Mouse (Mus musculus) heart, postnatal 14 days (tissue): Measurements from ENCODE around the gene Gigyf2. TPM values are rescaled to one million over a fixed set of nuclear protein-coding genes. Genes with fewer than 3 reads are reported as not detected.
"Not testable (repeated sequence)": the region's sequence is repeated elsewhere in the genome, so short reads cannot be mapped to it uniquely, and the experiment has no call there.

Experiments
- DNase-seq, 2 experiments: peaks; one replicate each; pipeline ENCODE4 v3.0.0; 2021 to 2022
- intact Hi-C: fragments of 180-260 bp; cut with DNase I; formaldehyde crosslinking; loops from one replicate; pipeline ENCODE4 v1.15.1; 2025
- total RNA-seq, 2 experiments: library from RNA; stranded (reverse); gene quantifications; 2 replicates each; pipeline ENCODE4 v1.2.3; 2021

The Gigyf2 gene
- total RNA-seq, 2 experiments from 2014 or later, result 48.0 to 49.4 TPM

DNA sequence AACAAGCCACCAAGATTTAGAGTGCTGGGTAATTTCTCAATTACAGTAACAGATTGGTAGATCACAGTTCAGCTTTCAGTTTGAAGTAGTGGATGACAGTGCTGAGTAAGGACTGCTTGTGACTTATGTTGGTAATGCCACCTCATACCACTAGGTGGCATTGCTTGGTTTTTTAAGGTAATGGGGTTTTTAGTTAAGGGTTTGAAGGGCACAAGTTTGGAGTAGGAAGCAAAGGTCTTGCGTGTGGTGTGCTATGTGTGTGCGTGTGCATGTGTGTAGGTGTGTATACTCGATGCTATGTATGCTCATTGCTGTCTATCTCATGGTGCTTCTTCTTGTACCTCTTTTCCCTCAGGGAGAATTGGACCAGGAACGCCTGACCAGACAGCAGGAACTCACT, 91.9 kb downstream of the Gigyf2 start:
- intact Hi-C loops, result loop anchor here (5.0 kb wide), 1 partner anchor 171 kb away; no protein-coding TSS in a partner anchor
- DNase-seq, result peak in 1 of 2 experiments; percentile 9

DNA sequence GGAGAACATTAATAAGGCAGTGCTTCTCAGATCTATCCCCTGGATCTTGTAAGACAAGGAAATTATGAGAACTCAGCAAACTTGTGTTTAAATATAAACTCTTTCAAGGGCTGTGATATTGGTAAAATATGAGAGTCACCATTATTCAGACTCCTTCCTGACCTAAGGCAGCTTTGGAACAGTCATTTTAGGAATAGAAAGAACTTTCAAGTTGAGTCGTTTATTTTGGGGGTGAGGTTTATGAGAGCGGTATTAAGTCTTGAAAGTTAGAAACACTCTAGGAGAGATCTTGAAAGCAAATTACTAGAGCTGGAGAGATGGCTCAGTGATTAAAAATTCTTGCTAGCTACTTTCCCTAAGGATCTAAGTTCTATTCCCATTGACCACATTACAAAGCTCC, 108.3 kb downstream of the Gigyf2 start:
- intact Hi-C loops, result no loop called here

DNA sequence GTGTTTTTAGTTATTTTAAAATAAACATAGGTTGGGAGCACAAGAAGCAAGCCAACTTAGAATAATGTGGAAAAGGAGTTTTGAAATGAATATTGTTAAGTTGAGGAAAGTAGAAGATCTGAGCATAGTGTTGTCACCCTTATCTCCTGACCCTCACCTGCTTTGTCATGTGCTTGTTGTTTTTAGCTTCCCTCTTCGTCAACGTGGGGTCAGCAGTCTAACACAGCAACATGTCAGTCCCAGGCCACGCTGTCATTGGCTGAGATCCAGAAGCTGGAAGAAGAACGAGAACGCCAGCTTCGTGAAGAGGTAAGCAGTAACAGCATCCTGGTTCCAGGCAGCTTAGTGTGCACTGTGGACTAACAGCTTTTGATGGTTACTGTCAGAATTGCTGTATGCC, 109.8 kb downstream of the Gigyf2 start:
- intact Hi-C loops, result no loop called here
- DNase-seq, result no peak

More for the DNA sequence above, 108.3 kb downstream of the Gigyf2 start:
- DNase-seq, result no peak

DNA sequence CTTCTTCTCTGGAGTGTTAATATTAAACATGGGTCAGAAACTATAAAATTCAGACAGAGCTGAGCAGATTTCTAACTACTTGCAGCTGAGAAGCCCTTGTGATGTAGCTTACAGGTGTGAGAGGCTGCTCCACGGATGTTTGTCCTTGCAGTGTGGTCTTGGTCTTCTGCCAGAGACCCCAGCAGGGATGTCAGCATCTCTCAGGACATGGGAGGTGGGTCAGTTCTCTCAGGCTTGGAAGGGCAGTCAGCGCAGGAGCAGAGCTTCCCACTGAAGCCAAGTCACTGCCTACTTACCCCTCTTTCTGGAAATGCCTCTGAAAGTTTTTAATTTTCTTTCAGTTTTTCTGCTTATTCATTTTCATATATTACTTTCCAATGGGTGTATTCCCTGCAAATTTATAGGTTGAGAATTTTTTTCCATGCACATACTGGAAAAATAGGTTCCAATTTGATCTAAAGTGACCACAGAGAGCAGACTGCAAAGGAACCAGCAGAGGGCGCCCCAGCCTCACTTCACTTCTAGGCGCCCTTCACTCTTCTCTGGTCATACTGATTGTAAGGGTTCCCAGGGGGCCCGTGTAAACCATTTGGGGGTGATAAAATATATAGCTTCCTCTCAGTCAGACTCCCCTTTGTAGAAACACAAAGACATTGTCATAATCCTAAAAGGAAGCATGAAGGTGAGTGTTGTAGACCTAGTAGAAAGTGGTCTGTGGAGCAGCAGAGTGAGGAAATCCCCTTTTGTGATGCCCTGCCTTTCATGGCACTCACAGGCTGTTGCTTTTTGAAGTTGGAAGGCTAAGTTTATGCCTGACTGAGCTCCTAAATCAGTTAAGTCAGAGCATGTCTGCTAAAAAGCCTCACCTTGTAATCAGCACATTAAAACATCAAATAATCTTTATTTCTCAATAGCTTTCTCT, 120.6 kb downstream of the Gigyf2 start:
- intact Hi-C loops, result loop anchor here (2.0 to 10.0 kb wide), 4 partner anchors 160 to 477 kb away; partner anchors contain the start of gene Atg16l1
- peak; percentile 66 to 79 for DNase-seq

DNA sequence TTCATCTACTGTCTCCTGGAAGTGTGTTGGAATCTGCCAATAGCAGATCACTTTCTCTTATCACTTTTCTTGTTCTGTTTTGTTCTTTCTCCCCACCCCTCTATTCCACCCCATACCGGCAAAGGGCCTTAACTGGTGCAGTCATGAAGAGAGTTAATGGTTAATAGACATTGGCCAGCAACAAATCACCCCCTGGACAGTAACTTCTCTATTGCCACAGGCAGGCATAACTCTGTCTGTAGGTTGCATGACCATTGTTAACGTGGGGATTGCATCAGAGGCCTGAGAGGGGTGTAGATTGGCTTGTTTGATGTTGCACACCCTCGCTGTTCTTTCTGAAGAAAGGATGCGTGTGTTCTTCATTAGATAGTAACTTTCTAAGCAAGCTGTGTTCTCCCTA, 122.6 kb downstream of the Gigyf2 start:
- no peak for DNase-seq
- intact Hi-C loops, result loop anchor here (5.0 to 10.0 kb wide), 3 partner anchors 158 to 475 kb away; no protein-coding TSS in a partner anchor

DNA sequence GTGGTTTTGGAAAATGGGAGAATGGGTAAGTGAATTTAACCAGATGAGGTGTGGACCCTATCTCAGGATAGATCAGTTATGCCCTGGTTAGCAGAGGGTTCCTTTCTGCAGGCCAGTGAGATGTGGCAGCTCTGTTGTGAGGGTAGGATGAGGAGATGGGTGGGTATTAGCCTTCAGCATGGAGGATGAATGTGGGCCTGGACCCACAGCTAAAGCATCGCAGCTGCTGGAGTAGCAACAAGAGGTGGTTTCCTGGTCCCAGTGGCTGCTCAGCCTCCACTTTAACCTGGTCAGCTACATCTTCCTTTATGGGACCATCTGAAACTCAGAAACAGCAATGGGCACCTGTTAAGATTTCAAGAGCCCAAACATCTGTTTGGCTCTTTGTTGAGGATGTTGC, 129.6 kb downstream of the Gigyf2 start:
- intact Hi-C loops, result no loop called here

DNA sequence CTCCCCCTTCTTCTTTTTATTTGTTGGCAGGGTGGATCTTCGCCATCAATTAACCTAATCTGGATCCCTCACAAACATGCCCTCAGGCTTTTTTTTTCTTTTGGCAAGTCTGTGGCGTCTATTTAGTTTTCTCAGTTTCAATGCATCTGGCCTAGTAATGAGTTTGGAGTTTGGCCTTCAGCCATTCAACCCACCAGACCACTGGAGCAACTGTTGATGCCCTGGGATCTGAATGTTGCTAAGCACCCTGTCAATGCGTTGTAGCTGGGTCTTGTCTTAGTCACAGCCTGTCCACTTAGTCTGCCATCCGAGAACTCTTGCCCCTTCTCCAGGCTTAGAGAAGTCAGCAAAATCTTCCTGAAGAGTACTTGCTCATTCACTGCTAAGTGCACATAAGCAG, 131.2 kb downstream of the Gigyf2 start:
- no peak for DNase-seq
- intact Hi-C loops, result no loop called here

More for the DNA sequence above, 129.6 kb downstream of the Gigyf2 start:
- DNase-seq, result no peak

DNA sequence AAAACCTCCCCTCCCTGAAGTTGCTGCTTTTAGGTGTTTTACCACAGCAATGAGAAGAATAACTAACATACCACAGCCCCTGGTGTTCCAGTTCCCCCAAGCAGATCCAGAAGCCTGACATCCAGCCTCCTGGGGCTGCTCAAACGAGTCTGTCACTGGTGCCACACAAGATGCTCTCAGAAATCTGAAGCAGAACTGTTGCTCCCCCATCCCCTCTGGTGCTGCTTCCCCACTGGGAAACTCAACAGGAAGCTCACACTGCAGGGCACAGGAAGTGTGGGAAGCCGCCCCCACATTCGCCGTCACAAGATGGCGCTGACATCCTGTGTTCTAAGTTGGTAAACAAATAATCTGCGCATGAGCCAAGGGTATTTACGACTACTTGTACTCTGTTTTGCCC, 133.1 kb downstream of the Gigyf2 start:
- intact Hi-C loops, DNase-seq: not testable (repeated sequence)

DNA sequence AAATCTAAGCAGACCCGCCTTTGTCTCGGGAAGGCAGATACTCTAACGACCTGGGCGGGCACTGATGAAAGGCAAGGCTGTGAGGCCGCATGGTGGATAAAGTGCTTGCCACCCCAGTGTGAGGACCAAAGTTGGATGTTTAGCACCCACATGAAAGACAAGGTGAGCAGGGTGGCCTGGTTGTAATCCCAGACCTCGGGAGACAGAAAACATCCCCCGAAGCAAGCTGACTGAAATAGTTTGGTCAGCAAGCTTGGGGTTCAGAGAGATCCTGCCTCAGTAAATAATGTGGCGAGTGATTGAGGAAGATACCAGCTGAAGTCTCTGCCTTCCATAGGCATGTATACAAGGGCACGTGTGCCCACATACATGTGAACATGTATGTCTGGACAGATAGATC, 140.7 kb downstream of the Gigyf2 start:
- no peak for DNase-seq
- intact Hi-C loops, result loop anchor here (5.0 kb wide), 1 partner anchor 140 kb away; no protein-coding TSS in a partner anchor

DNA sequence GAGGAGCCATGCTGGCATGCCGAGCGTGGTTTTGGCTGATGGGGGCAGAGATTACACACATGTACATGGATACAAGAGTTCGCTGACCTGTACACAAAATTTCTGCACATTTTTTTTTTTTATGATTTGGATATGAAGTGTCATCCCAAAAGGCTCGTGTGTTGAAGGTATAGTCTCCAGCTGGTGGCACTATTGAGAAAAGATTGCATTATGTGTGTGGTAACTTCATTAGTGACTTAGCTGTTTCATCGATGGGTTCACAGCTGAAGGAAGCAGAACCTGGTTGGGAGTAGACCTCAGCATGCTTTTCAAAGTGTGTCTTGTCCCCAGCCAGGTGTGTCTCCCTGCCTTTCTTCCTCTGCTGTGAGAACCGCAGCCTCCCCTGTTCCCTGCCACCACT, 141.5 kb downstream of the Gigyf2 start:
- intact Hi-C loops, result loop anchor here (5.0 kb wide), 1 partner anchor 139 kb away; no protein-coding TSS in a partner anchor
- no peak for DNase-seq

DNA sequence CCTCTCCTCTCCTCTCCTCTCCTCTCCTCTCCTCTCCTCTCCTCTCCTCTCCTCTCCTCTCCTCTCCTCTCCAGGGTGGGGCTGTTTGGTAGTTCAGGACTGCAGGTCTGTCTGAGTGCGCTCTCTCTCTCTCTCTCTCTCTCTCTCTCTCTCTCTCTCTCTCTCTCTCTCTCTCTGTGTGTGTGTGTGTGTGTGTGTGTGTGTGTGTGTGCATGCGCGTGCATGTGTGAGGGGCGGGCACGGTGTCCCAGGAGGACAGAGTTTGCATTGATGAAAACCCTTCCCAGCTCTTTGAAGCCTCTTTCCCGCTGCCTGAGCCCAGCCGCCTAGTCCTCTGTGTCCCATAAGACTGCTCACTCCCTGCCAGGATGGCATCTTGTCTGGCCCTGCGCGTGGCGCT, 143.2 kb downstream of the Gigyf2 start, which contains the start of gene Snorc:
Snorc (plus strand) TSS at position 301 of the 400 bp plus-strand sequence.
- intact Hi-C loops, result loop anchor here (5.0 kb wide), 1 partner anchor 137 kb away; no protein-coding TSS in a partner anchor
- DNase-seq, result not testable (repeated sequence)

DNA sequence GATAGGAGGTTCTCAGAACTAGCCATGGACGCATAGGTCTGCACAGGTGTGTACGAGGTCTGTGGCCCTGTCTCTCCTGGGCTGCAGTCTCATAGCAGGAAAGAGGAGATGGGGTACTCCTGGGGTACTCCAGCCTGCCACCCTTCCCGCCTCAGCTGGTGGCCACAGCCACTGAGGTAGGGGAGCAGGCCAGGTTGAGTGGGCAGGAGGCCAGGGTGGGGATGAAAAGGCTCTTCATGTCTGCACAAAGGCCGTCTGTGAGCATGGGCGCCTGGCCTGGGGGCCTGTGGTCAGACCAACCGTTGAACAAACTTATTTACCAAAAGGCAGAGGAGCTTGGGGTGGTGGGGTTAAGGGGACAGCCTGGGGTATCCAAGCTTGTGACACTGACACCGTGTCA, 145.1 kb downstream of the Gigyf2 start:
- DNase-seq, result no peak
- intact Hi-C loops, result no loop called here

DNA sequence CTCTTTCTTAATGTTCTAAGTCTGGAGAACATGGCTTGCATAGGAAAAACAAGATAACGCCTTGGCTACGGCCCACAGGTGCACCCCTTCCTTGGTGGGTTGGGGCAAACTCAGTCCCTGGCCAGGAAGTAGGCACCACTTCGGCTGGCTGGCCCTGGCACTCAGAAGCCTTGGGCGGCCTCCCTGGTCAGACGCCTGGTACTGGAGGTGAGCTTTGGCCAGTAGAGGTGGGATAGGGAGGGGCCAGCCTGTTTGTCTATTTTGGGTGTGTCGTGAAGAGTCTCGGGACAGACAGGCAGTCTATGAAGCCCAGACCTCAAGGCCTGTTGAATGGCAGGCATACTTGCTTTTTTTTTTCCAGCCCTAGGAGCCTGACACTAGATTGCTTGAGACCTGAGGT, 145.8 kb downstream of the Gigyf2 start:
- intact Hi-C loops, result no loop called here
- peak; percentile 36 to 55 for DNase-seq

DNA sequence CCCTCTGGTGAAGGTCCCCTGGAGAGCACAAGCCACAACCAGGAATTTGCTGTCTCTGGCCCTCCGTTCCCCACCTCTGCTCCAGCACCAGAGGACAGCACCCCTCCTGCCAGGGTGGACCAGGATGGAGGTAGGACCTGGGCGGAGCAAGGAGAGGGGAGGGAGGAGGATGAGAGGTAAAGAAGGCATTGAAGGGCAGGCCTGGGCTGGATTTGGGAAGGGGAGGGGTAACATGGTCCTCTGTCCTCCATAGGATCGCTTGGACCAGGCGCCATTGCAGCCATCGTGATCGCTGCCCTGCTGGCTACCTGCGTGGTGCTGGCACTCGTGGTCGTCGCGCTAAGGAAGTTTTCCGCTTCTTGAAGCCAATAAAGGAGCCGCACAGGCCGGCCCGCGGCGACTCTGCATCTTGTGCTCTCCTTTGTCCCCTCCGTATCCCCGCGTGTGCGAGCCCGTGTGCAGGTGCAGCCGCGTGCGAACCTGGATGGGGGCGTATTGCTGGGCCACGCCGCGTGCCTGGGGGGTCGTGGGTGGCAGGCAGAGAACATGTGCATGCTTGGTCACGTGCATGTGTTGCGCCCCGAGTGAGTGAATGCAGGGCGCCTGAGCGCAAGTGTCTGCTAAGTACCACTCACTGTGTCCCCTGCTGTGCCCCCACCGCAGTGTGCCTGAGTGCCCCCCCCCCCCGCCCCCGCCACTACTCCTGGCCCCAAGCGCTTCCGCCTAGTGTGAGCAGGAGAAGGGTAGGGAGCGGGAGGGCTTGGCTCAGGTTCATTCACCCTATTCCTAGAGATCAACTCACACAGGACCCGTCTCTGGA, 148.5 kb downstream of the Gigyf2 start:
- intact Hi-C loops, result no loop called here
- DNase-seq, result no peak

DNA sequence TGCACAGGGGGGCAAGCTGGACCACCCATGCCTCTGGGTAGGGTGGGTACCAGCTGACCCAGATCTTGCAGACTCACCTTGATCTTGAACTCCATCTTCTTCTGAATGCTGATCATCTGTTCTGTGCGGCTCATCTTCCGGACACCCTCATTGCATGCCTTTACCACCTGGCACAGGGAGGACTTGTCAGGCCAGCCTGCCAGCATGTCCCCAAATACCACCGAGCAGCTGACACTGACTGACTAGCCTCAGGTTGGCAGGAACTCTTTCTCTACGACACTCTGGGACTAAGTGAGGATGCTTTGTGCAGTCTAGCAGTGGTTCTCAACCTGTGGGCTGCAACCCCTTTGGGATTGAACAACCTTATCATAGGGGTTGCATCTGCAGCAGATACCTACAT, 155.7 kb downstream of the Gigyf2 start:
- intact Hi-C loops, result no loop called here
- no peak for DNase-seq

DNA sequence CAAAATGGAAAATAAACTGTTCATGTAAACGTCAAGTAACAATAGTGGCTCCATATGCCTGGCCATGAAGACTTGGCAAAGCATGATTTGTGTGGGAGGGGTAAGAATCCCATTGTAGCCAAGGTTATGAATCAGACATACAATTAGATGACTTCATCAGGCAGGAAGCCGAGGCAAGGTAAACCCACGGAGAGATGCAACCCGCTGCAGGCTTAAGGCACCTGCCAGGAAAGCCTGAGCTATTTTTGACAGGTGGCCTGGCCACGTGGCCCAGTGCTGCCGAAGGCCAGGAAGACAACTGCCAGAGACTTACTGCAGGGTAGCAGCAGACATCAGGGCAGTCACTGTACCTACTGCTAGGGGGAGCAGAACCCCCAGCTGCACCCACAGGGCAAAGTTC, 159.6 kb downstream of the Gigyf2 start:
- intact Hi-C loops, result no loop called here
- no peak for DNase-seq

DNA sequence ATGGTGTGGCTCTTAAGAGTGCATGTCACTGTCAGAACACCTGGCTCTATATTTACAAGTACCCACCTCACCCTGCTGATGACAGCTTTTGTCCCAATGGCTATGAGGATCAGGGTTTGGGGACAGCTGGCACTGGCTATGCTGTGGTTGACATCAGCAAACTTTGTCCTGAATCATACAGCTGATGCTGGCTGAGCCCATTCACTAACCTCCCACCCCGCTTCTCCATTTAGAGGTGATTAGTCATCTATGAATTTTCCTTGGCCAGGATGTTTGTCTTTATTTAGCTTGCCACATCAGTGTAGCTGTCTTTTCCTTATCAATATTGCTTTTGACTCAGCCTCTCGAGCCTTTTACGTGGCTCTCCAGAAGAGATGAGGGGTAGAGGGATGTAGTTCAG, 165.5 kb downstream of the Gigyf2 start:
- intact Hi-C loops, result no loop called here
- DNase-seq, result no peak

DNA sequence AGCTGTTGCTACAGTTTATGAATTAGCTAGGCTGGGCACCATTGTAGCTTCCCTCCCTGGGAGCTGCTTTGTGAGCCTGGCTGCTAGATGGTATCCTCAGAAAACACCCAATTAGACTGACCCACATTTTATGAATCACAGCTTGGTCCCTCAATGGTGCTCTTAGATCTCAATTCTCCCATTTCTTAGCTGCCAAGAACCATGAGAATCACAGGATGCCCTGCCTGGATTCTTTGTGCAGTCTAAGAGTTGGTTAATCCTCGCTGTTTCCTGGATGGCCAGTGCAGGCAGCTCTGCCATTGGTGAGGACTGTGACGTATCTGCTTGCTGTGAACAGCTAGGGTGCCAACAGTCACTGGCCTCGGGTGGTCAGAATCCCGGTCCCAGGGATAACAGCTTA, 166.7 kb downstream of the Gigyf2 start:
- intact Hi-C loops, result no loop called here
- DNase-seq, result no peak
